Mouse (Mus musculus) embryonic fibroblast, embryonic 13.5 days (primary cell): ENCODE data around the gene Tmem30c.

ENCODE experiments used
- CTCF ChIP-seq: IDR thresholded peaks from 2 replicates; pipeline ENCODE4 v1.5.1; 2011; ENCODE audit warnings: mild to moderate bottlenecking, control low read depth, low read length, moderate library complexity, borderline replicate concordance; ENCODE audit not compliant: insufficient read depth
- POLR2A ChIP-seq: IDR thresholded peaks from 2 replicates; pipeline ENCODE4 v1.6.1; 2011; ENCODE audit warnings: low read depth, mild to moderate bottlenecking, control low read depth, low read length, moderate library complexity

- TF ChIP-seq POLR2A (no peak), CTCF (no peak)
Measured at GRCm38 (mm10) chr16:57301512-57302115, 8.9 kb upstream of the Tmem30c start.
